Mouse (Mus musculus): ENCODE measurements at regions not wholly inside any gene's neighbourhood (a gene's known extent, or its start where the extent isn't known, plus 50 kb on each side); places are given as distances from the start of the nearest gene placed in this dataset.

GRCm38 (mm10) chr13:103642542-103643375 lies 131.6 kb downstream of the Srek1 start:
- TF ChIP-seq CTCF (IDR thresholded peaks at IDR 0.05; ENCODE audit: low read depth), result no peak
- no peak for TF ChIP-seq EP300 (optimal IDR thresholded peaks at IDR 0.05)
